Mouse (Mus musculus): Measurements from ENCODE around the gene Cox16.
"Not testable (repeated sequence)": the region's sequence is repeated elsewhere in the genome, so short reads cannot be mapped to it uniquely, and the experiment has no call there.

Gene Cox16

GRCm38 (mm10) chr12:81484727-81485191, at the start of gene Cox16:
Gene Cox16, minus strand, starts transcription at chr12:81485127.
- peak; percentile 75 to 88 for DNase-seq (ENCODE audit: low spot score in 2 of 2)

DNA sequence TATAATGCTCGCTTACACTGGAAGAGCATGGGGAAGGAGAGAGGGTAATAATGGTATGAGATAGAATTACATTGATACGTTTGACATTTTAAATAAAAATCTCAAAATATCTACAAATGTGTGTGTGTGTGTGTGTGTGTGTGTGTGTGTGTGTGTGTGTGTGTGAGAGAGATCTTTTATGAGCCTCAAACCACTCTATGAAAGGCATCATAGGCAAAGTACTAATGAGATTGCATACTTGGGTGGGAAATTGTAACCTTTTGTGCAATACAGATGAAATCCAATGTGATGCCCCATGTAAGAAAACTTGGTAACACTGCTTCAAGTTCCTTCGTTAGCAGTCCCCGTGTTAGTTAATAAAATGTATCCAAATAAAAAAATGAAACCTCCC, 48.1 kb upstream of the Cox16 start:
- no peak for DNase-seq (ENCODE audit: low spot score in 2 of 2)

DNA sequence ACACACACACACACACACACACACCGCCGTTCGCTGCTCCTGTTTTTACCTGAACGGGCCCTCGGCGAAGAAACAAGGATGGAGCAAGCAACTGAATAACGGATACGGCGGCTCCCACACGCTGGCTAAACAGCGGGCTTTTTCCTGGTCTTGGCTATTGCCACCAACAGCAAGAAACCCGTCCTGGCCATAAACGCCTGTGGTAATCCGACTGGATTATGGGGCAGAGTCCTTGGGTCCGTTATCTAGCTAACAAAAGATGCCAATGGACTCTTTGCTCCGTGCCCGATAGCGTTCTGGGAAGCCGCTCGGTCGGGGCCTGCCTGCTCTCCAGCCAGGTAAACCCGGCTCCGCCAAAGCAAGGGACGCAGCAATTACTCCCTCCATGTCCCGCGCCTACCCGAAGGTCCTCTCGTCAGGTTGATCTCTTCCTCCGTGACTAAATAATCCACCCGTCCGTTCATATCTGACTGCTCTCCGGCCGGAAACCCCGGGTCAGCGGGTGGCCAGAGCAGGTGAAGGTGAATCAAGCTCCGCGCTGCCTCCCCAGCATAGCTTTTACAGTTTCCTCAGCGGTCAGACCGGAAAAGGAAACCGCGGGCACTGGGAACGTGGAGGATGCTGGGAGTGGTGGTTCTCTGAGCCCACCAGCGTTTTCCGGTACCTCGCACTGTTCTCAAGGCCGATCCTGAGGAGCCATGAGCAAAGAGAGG, 47.5 kb upstream of the Cox16 start, which contains the start of the genes Gm20498 and Synj2bp:
TSS of gene Gm20498 (minus strand) at position 590 of the 713 bp plus-strand sequence.
TSS of gene Synj2bp (minus strand) at position 596 of the 713 bp plus-strand sequence.
- DNase-seq (ENCODE audit: low spot score in 2 of 2): peak; percentile 74 to 85

GRCm38 (mm10) chr12:81530587-81530986, 45.7 kb upstream of the Cox16 start:
- not testable (repeated sequence) for DNase-seq (ENCODE audit: low spot score in 2 of 2)

DNA sequence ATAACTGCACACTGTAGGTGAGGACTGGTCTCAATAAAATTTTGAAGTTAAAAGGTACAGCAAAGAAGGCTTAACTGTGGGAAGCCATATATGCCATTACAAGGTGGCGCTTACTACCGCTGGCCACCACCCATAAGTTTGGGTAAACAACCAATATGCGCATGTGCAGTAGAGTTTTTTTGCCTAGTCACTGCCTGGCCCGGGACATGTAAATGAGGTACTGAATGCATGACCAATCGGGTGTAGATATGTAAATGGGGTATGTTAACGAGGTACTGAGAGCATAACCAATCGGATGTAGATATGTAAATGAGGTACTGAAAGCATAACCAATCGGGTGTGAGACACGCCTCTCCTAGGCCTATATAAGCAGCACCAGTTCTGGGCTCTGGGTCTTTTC, 12.0 kb upstream of the Cox16 start:
- DNase-seq (ENCODE audit: low spot score in 2 of 2): not testable (repeated sequence)

DNA sequence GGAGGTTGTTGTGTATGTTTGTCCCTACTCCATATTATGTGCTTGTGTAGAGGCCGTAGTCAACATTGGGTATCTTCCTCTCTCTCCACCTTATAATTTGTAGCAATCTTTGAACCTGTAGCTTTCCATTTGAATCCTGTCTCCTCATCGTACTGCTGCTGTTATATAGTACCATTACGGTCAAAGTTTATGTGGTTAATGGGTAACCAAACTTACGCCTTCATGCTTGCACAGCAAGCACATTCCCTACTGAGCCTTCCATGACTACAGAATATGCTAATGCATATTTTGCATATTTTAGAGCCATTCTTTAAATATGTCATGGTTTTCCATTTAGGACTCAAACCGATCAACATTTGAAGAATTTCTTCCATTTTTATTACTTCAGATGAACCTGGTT, 5.6 kb upstream of the Cox16 start:
- no peak for DNase-seq (ENCODE audit: low spot score in 2 of 2)

DNA sequence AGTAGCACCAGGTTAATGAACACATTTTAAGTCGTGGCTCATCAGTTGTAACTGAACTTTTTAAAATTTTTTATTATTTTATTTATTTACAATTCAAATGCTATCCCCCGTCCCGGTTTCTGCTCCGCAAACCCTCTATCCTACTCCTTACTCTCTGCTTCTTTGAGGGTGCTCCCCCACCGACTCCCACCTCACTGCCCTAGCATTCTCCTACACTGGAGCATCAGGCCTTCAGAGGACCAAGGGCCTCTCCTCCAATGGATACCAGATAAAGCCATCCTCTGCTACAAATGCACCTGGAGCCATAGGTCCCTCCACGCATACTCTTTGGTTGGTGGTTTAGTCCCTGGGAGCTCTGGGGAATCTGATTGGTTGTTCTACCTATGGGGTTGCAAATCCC, 384 bp upstream of the Cox16 start:
- DNase-seq (ENCODE audit: low spot score in 2 of 2): no peak

DNA sequence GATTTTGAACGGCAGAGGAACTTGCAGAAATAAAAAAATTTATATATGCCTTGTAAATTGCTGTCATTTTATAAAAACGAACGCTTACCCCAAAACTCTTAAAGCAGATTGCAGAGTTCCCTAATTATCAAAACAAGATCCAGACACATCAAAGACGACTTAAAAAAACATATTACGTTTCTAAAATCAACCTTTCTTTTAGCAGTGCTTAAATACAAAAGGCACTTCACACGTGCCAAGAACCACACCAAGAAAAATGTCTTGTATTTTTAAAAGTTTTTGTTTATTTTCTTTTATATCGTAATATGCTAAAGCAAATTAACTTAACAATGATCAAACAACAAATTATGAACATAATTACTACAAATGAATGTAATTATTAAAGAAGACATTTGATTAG, 715 bp downstream of the Cox16 start:
- DNase-seq (ENCODE audit: low spot score in 2 of 2): no peak

DNA sequence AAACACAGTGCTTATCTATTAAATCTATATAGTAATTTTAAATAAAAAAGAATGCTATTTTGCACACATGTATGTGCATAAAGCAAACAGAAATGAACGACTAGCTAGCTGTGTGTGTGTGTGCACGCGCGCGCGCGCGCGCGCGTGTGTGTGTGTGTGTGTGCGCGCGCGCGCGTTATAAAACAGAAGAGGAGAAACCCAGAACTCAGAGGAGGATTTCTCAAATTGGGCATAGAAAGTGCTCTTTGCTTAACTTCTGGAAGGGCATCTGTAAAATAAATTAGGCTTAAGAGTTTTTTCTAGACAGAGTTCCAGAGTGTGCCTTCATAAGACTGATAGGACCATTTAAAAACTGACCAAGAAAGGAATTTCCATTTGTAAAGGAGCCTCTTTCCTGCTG, 1.3 kb downstream of the Cox16 start:
- DNase-seq (ENCODE audit: low spot score in 2 of 2): no peak

DNA sequence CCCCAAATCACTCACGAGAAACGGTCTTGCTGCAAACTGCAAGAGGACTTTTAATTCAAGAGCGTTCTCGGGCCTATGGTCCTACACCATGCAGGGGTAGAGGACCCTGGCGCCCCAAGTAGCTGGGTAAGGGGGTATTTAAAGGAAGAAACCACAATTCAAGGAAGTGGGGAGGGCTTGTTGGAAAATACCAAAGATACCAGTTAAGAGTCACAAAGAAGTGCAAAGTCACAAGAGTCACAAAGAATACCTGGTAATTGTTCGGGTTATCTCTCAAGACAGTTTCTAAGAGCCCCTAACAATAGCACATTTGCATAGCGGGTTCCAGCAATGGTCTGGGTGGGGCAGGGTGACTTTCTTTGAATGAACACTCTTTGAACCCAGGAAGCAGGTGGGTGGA, 25.9 kb downstream of the Cox16 start:
- not testable (repeated sequence) for DNase-seq (ENCODE audit: low spot score in 2 of 2)

GRCm38 (mm10) chr12:81438985-81439384, 45.9 kb downstream of the Cox16 start:
- DNase-seq (ENCODE audit: low spot score in 2 of 2): not testable (repeated sequence)

DNA sequence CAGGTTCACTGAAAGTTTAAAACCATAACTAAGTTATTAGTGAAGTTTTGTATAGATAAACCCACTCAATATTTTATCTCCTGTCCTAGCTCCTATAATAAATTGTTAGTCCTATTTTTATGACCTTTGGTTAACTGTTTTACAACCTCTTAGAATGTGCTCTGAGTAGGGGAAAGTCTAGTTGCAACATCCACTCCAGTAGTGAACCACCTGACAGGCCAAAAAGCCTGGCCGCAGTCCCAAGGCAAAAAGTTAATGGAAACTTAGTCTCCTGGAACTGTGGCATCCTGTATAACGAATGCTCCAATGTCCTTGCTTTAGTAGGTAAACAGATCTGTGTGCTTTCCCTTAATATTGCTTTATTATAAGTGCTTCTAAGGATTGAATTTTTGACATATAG, 50.1 kb downstream of the Cox16 start:
- not testable (repeated sequence) for DNase-seq (ENCODE audit: low spot score in 2 of 2)

DNA sequence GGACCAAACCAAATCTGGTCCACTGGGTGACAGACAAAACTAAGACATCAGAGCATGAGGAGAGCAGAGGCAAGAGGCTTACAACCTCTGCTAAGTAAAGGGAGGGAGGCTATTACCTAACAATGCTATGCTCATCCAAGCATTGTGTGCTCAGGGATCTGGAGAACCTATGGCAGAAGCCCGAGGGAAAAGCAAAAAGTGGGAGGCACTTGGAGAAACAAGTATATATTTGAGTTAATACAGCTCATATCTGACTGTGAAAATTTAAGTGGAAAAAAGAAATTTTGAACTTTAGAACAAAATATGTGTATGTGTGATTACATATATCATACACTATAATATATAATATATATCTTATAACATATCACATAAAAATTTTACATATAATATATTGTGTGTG, 63.1 kb downstream of the Cox16 start, which contains the start of gene Adam4:
TSS of gene Adam4 (minus strand) at position 101 of the 400 bp plus-strand sequence.
- DNase-seq (ENCODE audit: low spot score in 2 of 2): no peak

GRCm38 (mm10) chr12:81413211-81413610, 71.7 kb downstream of the Cox16 start:
- no peak for DNase-seq (ENCODE audit: low spot score in 2 of 2)

DNA sequence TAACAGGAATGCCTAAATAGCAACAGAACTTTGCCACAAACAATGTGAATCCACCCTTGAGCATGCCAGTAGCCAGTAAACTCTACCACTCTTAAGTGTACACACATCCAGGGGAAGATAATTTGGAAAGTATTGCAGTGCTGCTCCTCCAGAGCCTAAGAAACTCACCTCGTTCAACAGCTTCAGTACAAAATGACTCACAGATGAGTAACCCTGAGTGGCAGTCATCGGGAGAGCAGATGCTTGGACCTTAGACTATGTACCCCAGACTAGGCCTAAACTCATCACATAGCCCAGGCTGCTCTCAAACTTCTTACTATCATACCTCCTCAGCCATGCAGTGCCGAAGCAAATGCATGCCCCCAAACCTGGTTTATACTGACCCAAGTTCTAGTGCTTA, 76.0 kb downstream of the Cox16 start:
- no peak for DNase-seq (ENCODE audit: low spot score in 2 of 2)

- DNase-seq (ENCODE audit: low spot score in 2 of 2): no peak
Observed at GRCm38 (mm10) chr12:81402187-81402586, 82.7 kb downstream of the Cox16 start.

DNA sequence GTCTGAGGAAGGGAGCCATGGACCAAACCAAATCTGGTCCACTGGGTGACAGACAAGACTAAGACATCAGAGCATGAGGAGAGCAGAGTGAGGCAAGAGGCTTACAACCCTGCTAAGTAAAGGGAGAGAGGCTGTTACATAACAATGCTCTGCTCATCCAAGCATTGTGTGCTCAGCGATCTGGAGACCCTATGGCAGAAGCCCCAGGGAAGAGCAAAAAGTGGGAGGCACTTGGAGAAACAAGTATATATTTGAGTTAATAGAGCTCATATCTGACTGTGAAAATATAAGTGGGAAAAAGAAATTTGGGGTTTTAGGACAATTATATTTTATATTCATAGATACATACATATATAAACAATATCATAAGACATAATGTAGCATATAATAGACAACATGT, 105.6 kb downstream of the Cox16 start, which contains the start of gene Gm4787:
TSS of gene Gm4787 (minus strand) at position 101 of the 400 bp plus-strand sequence.
- not testable (repeated sequence) for DNase-seq (ENCODE audit: low spot score in 2 of 2)

GRCm38 (mm10) chr12:81333841-81334240, 151.1 kb downstream of the Cox16 start:
- no peak for DNase-seq (ENCODE audit: low spot score in 2 of 2)

DNA sequence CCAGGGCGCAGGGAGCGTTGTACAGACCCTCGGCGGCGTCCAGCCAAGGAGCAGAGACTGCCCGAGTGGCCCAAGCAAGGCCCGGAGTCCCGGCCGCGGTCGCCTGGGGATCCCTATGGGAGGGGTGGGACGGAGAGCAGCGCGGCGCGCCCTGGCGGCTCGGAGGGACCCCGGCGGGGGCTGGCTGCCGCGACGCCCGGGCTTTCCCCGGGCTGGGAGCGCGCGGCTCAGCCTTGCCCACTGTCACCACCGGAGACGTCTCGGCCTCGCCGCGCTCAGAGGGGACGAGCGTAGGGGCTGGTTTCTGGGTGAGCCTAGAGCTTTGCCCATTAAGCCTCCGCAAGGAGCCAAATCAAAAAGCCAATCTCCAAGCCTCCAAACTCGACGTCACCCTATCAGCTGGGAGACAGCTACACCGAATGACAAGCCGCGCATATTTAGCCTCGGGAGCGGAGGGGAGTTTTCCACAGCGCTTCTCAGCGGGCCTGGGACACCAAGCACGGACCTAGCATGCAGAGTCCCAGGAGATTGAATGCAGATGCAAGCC, 152.0 kb downstream of the Cox16 start, which contains the start of gene Slc8a3:
TSS of gene Slc8a3 (minus strand) at position 306 of the 547 bp plus-strand sequence.
- no peak for DNase-seq (ENCODE audit: low spot score in 2 of 2)

DNA sequence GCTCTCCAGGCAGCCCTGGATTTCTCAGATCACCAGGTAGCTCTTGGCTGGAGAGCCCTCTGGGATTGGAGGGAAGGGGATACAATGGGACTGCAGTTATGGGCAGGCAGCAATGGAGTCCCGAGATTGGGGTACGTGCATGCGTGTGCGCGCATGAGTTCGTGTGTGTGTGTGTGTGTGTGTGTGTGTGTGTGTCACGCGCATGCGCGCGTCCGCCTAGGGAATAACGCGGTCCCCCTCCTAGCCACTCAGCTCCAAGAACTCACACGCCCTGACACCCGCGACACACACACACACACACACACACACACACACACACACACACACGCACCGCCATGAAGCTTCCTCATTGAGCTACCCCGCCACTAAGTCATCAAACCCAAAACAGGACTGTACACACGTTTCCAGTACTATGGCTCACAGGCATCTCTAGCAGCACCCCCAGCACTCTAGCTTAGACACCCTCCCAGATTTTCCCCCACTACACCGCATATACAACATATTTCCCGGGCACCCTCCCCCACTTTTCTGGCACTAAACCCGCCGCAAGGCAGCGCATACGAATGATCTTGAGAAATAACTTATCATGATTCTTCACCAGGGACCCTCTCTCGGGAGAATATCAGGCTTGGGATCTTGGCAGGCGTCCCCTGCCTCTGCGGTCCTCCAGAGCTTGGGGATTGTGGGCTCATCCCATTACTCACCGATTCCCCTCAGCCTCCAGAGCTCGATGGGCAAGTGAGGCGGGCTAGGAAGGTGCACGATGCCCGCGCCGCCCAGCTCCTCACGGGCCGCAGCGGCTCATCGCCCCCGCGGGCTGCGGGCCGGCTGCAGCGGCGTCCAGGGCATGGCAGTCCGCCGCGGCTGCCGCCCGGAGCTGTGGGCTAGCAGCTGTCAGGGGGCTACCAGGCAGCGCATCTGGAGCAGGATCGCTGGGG, 152.7 kb downstream of the Cox16 start:
- DNase-seq (ENCODE audit: low spot score in 2 of 2): no peak

DNA sequence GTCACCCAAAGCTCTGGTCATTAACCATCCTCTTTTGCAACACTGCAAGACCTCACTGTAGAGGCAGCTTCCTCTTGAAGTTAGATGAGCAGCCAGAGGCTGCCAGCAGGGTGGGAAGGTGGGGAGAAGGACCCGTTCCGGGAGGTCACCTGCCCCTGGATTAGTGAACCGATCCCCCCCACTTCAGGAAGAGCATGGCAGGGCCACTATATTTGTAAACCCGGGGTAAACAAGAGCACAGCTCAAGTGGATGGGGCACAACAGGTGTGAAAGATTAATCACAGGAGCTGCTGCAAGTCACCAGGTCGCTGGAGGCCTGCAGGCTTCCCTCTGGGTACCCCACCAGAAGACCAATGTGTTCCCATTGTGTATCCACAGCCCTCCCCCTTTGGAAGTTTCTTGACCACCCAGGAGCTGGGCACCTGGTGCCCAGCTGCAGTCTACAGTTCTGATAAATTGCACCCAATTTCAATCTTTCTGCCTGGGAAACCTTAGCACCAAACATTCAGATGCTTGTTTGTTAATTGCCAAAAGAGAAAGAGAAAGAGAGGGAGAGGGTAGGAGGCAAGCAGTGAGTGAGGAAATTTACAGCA, 153.8 kb downstream of the Cox16 start:
- DNase-seq (ENCODE audit: low spot score in 2 of 2): no peak

- no peak for DNase-seq (ENCODE audit: low spot score in 2 of 2)
Observed at GRCm38 (mm10) chr12:81324991-81325390, 159.9 kb downstream of the Cox16 start.

Data from spleen, postnatal 4 days (tissue).